Mouse (Mus musculus): ENCODE data around the gene Mfsd2a. TPM values are rescaled to one million over a fixed set of nuclear protein-coding genes. Genes with fewer than 3 reads are reported as not detected.

The Mfsd2a gene
- total RNA-seq (2023), result 0.25 TPM in 1 of 2 replicates, not detected in the other

GRCm38 (mm10) chr4:122961100-122961567 lies at the start of gene Mfsd2a:
Gene Mfsd2a (minus strand): TSS chr4:122961188.

GRCm38 (mm10) chr4:122995404-122996220 lies 34.6 kb upstream of the Mfsd2a start, which contains the start of gene Mycl:
Gene Mycl (plus strand): TSS chr4:122995652.

Other genes starting within 250 kb of the Mfsd2a start
- gene Ppt1, start 124.9 kb downstream of the Mfsd2a start, total RNA-seq (2023), result 44.4 and 44.5 TPM in 2 replicates
- gene Cap1, start 75.1 kb downstream of the Mfsd2a start, total RNA-seq (2023), result 933 and 982 TPM in 2 replicates
- 0.60 and 1.00 TPM in 2 replicates for gene Mycl, start 34.5 kb upstream of the Mfsd2a start, total RNA-seq (2023)
- 4.1 and 7.0 TPM in 2 replicates for gene Trit1, start 55.4 kb upstream of the Mfsd2a start, total RNA-seq (2023)
- gene Bmp8b, start 144.0 kb upstream of the Mfsd2a start, total RNA-seq (2023), result not detected in 2 replicates
- gene Oxct2b, start 155.1 kb upstream of the Mfsd2a start, total RNA-seq (2023), result not detected in 2 replicates
- 16.3 and 18.4 TPM in 2 replicates for gene Ppie, start 178.8 kb upstream of the Mfsd2a start, total RNA-seq (2023)
- not detected in 2 replicates for gene Hpcal4, start 222.0 kb upstream of the Mfsd2a start, total RNA-seq (2023)
- gene Nt5c1a, start 240.3 kb upstream of the Mfsd2a start, total RNA-seq (2023), result not detected in 2 replicates

All from neutrophil, adult 65 days (primary cell).